Mouse (Mus musculus): ENCODE results near the gene Clrn1.

DNA sequence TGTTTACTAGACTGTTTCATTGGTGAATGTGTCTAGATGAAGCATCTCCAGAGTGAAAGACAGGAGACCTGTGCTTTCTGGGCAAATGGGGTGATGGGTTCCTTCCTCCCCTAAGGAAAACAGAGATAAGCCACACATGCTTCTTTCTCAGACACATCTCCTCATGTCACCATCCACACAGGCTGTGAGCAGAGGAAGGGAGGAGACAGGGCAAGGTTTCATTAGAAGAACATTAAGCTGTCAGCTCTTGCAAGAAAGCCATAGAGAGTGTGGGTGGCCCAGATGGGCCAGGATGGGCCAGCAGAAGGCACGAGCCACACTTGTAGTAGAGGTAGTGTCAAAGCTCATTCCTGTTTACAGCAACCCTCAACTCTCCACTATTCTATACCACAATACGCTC is 5.0 kb downstream of the Clrn1 start:
- TF ChIP-seq EP300 (IDR thresholded peaks at IDR 0.05; ENCODE audit: low read depth) = no peak
- TF ChIP-seq CTCF (IDR thresholded peaks at IDR 0.05; ENCODE audit: low read depth) = no peak

Measured in liver, embryonic 14.5 days (tissue).